Mouse (Mus musculus): ENCODE measurements around the gene Senp2.

The Senp2 gene

GRCm38 (mm10) chr16:22022122-22022521 is 12.8 kb downstream of the Senp2 start:
- peak; percentile 58 for DNase-seq (ENCODE audit: low read depth)

DNA sequence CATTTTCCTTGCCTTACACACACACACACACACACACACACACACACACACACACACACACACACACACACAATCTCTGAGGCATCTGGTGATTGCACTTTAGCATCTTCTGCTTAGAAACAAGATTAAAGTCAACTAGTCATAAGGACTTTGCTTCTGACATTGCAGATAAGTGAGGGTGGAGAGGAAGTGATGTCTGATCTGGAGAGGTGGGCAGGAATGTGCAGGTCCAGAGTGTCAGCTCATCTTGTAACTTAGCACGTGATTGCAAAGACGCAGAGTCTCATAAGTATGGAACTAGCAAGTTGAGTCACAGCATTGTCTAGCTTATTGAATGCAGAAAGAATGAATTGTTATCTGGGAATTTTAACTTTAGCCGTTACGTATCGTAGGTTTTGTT is 18.2 kb downstream of the Senp2 start:
- DNase-seq (ENCODE audit: low read depth) = no peak

GRCm38 (mm10) chr16:22038554-22038953 is 29.3 kb downstream of the Senp2 start:
- DNase-seq (ENCODE audit: low read depth) = no peak

DNA sequence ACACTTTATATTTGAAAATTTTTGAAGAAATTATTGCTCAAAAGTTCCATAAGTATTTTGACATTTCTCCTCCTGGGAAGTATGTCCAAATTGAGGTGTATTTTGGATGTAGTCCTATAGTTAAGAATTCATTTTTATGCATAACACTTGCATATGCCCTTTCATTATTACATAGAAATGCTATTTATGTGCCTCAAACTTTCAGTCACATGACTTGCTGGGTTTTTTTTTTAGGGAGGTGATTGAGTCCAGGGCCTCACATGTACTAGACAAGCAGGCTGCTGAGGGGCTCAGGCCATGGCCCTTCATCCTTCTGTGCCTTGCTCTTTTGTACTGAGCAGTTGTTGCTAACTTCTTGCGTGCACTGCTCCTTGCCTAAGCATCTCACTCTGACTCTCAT is 30.7 kb downstream of the Senp2 start:
- DNase-seq (ENCODE audit: low read depth) = no peak

DNA sequence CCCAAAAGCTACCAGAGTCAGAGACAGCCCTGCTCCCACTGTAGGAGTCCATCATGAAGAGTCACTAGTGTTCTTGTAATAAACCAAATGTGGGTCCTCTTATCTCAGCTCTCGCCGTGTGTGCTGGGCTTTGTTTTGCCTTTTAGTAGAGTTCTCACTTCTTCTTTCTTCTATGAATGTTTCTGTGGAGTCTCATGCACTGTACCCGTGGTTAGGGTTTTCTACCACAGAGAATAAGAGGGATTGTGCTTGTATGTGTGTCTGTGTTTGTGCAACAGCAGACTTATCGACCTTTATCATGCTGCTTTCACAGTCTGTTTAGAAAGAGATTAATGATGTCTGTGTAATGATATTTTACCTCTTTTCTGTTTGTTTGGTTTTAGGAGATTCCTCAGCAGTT is 34.5 kb downstream of the Senp2 start:
- no peak for DNase-seq (ENCODE audit: low read depth)

GRCm38 (mm10) chr16:22045930-22046329 is 36.6 kb downstream of the Senp2 start:
- DNase-seq (ENCODE audit: low read depth) = no peak

- no peak for DNase-seq (ENCODE audit: low read depth)
These were observed 37.6 kb downstream of the Senp2 start for GRCm38 (mm10) chr16:22046739-22047366.

DNA sequence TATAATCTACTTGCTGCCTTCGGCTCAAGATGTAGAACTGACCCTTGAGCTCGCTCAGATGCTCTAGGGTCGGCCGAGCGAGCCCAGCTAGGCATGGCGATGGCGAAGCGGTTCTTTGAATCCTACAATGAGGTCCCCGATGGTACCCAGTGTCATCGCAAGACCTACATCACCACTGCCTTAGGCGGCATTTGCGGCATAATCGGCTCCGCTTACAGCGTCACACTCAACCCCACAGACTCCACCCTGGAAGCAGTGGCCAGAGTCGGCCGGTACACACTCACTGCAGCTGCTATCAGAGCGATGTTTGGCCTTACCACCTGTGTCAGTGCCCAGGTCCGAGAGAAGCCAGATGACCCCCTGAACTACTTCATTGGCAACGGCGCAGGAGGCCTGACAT is 44.1 kb downstream of the Senp2 start:
- DNase-seq (ENCODE audit: low read depth) = no peak

DNA sequence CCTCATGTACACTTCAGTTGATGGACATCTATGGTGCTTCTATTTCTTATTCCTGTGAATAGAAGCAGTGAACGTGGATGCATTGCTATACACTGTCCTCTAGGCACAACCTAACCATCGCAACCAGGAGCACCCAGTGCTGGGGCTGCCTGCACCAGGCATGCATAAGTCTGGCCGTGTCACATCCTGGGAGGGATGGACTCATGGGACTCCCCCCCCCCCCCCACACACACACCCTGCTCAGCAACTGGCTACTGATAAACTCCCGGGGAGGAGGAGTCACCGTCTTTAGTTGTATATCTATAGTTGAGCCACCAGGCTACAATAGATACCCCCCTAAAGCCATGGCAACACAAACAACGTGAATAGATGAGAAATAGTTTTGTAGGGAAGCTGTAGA is 48.2 kb downstream of the Senp2 start:
- DNase-seq (ENCODE audit: low read depth) = no peak

DNA sequence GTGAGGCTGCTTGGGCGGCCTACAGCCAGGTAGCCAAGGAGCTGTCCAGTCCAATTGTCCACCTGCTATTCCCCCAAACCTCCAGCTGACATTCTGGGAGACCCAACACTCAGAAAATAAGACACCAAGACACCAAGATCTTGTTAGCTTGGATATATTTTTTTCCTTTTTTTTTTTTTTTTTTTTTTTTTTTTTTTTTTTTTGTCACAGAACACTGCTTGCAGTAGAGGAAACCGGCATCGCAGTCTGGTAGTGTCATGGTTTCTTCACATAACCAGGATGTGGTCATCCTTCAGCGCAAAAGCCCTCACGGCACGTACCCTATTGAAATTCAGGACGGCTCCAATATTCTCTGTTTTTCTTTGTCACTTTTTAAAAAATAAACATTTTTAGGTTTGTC is 49.6 kb downstream of the Senp2 start:
- DNase-seq (ENCODE audit: low read depth) = no peak

DNA sequence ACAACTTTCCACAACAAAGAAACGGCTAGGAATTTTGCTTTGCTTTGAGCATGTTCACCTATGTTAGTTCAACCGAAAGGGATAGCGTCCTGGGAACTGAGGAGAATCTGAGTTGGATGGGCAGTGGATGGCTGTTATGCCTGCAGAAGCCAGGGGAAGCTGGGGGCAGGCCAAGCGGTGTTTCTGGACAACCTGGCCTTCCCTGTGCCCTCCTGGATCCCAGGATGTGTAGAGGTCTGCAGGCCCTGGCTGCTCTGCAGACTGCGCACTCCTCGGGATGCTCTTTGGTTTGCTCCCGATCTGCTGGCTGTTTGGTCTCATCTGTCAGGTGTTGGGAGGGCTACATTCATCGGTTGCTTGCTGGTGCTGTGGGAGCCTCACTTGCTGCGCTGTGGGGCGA is 51.1 kb downstream of the Senp2 start:
- no peak for DNase-seq (ENCODE audit: low read depth)

DNA sequence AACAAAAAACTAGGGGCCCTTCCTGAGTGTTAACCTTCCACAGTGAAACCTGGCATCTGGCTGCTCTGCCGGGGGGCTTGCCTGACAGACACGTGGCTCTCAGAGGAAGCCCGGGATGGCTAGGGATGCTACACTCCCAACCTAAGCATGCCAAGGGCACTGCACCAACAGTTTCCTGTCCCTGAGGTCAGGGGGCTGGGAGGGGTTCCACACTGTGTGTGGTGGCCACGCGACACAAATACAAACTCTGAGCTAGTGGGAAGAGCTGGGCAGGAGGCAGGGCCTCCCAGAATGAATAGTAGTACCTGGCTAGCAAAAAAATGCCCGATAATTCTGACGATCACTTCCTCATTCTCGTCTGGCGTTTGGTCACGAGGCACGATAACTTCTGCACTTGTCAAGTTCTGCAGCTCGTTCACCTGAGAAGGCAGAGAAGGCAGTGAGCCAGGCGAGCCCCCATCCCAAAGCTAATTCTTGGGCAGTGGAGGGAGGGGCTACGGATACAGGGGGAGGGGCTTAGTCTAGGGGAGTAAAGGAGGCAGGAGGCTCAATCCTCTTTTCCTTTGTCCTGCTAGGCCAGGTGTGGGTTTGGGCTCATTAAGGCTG is 52.4 kb downstream of the Senp2 start:
- no peak for DNase-seq (ENCODE audit: low read depth)

GRCm38 (mm10) chr16:22062284-22062683 is 53.0 kb downstream of the Senp2 start:
- DNase-seq (ENCODE audit: low read depth) = no peak

- no peak for DNase-seq (ENCODE audit: low read depth)
These were observed 56.3 kb downstream of the Senp2 start for GRCm38 (mm10) chr16:22065536-22065935.

DNA sequence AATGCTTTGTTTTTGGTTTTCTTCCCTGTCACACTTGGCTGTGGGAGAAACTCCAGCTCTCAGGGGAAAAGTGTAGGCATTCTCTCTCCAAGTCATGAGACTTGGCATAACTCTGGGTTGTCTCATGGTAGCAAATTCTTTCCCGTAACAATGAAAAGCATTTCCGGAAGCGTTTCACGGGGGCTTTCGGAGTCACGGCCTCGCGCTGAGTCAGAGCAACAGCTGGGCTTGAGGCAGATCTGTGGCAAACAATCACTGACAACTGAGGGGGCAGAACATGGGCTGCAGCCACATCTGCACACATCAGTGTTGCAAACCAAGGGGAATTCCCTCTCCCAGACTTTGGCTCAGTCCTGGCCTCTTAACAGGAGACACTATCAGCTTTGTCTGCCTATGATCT is 58.1 kb downstream of the Senp2 start:
- DNase-seq (ENCODE audit: low read depth) = peak; percentile 89

- DNase-seq (ENCODE audit: low read depth) = peak; percentile 54
These were observed 62.1 kb downstream of the Senp2 start for GRCm38 (mm10) chr16:22071361-22071760.

- DNase-seq (ENCODE audit: low read depth) = no peak
These were observed 65.8 kb downstream of the Senp2 start for GRCm38 (mm10) chr16:22075067-22075466.

DNA sequence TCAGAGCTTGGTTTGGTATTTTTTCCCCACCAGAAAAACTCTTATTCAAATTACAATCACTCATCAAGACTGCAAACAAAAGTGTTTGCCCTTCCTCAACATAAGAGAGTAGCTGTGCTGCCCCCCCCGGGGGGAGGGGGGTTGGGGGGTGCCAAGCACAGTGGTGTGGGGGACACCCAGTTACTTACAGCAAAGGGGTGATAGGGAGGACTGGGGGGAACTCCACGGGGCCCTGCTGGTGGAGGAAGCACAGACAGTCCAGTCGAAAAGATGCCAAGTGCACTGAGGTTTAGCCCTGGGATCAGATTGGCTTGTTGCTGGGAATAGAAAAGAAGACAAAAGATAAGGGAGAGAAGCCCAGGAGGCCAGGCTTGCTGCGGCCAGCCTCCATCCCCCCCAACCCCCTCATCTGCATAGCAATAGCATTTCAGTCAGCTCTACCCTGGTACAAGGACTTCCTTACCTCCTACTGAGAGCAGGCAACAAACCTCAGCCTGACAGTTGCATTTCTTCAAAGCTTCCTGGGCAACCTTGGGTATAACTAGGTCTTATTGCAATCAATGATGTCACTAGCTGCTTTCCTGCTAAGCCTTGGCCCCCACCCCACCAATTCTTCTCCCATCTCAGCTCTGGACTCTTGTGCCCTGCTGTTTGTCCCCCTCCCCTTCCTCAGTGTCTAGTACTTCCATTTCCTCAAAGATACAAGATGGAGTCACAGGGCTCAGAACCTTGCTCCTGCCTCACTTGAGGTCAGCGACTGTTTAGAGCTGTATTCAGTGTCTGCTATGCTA is 66.7 kb downstream of the Senp2 start:
- DNase-seq (ENCODE audit: low read depth) = no peak

GRCm38 (mm10) chr16:22076620-22076941 is 67.3 kb downstream of the Senp2 start:
- peak; percentile 93 for DNase-seq (ENCODE audit: low read depth)

DNA sequence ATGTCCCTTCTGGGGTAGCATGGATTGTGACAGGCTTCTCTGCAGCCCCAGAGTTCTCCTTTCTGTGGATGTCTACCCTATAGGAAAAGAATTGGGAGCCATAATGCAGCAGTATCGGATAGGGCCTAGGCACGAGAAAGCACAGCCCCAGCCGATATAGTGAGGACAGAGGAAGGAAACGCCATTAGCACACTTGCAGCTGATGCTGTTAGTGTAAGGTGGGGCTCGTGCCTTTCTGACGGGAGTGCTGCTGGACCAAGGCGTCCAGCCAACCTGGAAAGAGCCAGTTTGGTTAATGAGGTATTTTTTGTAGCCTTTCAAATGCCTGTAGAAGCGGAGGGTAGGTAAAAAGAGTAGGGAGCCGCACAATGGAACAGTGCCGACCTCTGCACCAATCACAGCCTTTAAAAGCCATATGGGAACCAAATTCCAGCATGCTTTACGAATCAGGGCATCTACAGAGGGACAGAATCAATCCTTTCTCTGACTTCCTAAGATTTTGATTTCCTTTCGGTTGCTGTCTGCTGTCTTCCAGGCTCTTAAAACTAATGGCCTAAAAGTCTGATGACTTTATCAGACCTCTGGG is 70.9 kb downstream of the Senp2 start:
- DNase-seq (ENCODE audit: low read depth) = no peak

DNA sequence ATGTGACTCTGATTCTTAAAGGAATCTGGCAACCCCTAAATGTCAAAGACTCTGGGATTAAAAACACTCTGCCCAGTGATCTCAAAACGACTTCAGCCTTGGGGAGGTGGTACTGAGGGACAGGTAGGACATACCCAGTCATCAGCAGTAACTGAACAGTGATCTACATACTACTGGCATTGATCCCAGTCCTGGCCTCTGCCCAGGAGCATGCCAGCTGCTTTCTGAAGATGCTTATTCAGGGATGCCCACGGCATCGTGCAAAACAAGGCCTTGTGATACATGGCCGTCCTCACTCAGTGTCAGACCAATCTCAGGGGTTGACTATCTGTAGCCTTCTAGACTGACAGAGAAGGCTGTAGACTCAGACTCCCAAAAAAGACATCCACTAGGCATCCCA is 76.1 kb downstream of the Senp2 start:
- DNase-seq (ENCODE audit: low read depth) = no peak

DNA sequence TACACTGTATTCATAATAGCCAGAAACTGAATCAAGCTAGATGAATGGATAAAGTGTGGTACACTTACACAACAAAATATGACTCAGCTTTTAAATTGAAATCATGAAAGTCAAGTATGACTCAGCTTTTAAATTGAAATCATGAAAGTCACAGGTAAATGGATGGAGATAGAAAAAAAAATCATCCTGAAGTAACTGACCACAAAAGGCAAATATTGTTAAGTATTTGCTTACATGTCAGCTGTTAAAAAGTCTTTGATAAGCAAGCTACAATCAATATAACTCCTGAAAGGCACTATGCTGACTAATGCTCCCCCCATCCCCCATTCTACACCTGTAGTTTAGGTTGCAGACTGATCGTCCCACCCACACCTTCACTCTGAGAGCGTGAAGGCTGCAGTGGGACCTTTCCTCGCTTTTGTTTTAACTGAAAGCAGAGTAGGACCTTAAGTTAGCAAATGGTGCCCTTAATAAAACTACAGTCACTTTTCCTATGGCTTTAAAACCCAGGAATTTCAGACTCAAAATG is 82.0 kb downstream of the Senp2 start:
- peak; percentile 32 for DNase-seq (ENCODE audit: low read depth)

DNA sequence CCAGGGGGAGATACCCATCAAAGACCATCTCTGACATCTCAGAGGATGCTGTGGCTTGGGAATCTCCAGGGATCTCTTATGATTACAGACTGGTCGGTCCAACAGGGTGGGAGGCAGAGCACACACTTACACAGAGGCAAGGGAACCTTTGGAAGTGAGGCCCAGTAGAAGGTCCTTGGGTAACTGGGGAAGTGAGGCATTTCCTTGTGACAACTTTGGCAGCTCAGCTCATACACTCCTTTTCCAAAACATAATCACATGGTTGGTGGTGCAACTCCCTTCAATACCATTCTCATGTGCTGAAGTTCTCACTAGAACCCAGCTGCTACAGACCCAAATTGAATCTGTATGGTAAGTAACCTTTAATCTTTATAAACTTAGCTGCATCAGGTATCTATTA is 86.5 kb downstream of the Senp2 start:
- DNase-seq (ENCODE audit: low read depth) = peak; percentile 69
